Mouse (Mus musculus): Measurements from ENCODE around the gene Rnf225. TPM values are rescaled to one million over a fixed set of nuclear protein-coding genes. Genes with fewer than 3 reads are reported as not detected.
A peak's percentile ranks its signal among the peaks of the same experiment; 100 is the strongest.
"Not testable (repeated sequence)": the region's sequence is repeated elsewhere in the genome, so short reads cannot be mapped to it uniquely, and the experiment has no call there.

The Rnf225 gene
- total RNA-seq (2021): under 1 TPM; 0.59 to 0.60 TPM
- long read RNA-seq, experiment 1: 0 reads
- long read RNA-seq, experiment 2: 0 reads

- DNase-seq (ENCODE audit: low spot score in 2 of 2): no peak
Observed at GRCm38 (mm10) chr7:12927191-12927680, at the start of gene Rnf225. Gene Rnf225 (plus strand): TSS chr7:12927416.

DNA sequence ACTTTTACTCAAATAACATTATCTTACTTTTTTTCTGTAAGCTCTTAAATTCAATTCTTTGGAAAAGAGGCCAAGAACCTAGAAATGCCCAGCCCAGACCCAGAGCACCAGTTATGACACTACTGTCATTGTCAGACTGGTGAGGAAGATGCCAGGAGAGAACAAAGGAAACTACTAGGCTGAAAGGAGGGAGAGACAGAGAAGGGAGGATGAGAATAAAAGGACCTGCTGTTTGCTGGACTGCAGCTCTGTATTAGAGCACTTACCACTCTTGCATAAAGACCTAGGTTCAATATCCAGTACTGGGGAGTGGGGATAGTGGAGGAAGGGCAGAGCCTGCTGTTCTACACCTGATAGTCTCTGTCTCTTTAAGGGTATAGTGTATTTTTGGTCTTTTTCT, 47.2 kb upstream of the Rnf225 start:
- no peak for DNase-seq (ENCODE audit: low spot score in 2 of 2)

DNA sequence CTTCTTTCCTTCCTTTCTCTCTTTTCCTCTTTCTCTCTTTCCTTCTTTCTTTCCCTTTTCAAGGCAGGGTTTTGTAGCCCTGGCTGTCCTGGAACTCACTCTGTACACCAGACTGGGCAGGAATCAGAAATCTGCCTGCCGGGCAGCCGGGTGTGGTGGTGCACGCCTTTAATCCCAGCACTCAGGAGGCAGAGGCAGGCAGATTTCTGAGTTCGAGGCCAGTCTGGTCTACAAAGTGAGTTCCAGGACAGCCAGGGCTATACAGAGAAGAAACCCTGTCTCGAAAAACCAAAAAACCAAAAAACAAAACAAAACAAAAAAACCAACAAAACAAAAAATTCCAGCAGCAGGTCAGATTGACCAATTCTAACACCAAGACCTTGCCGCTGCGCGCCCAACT, 46.7 kb upstream of the Rnf225 start:
- not testable (repeated sequence) for DNase-seq (ENCODE audit: low spot score in 2 of 2)

GRCm38 (mm10) chr7:12880911-12881660, 46.1 kb upstream of the Rnf225 start, which contains the start of gene Zfp128:
Gene Zfp128 (plus strand): TSS chr7:12881177.
- peak; percentile 96 to 97 for DNase-seq (ENCODE audit: low spot score in 2 of 2)

DNA sequence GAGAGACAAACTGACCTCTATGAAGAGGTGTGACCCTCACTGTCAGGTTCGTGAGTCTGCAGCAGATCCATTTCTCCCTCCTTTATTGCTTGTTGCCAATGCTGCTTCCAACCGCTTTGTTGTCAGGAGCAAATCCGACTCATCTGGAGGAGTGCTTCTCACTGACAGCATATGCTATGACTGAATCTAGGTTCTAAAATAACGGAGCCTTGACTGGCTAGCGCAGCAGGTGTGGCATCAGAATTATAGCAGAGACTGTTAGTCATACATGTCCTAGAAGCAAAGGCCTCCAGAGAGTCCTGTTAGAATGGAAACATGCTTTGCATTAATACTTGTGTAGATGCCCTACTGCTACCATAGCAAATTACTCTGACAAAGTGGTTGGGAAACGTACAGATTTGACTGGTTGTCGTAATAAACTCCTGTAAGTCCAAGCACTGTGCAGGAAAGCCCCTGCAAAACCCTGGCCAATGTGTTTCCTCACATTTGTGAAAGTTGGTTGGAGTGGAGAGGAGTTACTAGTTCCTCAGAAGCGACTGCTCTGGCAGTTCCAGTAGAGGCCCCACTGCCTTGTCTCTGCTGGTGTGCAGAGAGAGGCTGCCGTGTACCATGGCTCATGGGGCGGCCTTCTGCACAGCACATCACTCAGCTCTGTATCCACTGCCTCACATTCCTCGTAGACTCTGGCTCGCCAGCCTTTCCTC, 40.5 kb upstream of the Rnf225 start:
- no peak for DNase-seq (ENCODE audit: low spot score in 2 of 2)

DNA sequence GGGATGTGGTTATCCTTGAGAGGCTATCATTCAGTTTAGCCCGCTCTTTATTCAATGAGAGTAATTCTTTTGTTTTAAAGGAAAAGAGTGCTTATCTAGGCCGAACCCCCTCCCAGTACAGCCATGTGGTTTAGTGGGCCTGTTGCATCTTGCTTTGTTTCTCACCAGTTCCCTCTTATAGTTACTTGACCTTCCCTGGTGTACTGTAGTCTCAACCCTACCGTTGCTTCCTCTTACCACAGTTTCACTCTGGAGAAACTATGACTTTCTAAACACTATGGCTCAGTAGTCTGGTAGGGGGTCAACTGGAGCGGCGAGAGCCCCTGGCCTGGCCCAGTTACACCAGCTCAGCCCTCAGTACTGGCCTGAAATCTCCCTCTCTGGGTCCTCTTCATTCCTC, 39.6 kb upstream of the Rnf225 start:
- DNase-seq (ENCODE audit: low spot score in 2 of 2): no peak

- no peak for DNase-seq (ENCODE audit: low spot score in 2 of 2)
Observed at GRCm38 (mm10) chr7:12890928-12891327, 36.3 kb upstream of the Rnf225 start.

DNA sequence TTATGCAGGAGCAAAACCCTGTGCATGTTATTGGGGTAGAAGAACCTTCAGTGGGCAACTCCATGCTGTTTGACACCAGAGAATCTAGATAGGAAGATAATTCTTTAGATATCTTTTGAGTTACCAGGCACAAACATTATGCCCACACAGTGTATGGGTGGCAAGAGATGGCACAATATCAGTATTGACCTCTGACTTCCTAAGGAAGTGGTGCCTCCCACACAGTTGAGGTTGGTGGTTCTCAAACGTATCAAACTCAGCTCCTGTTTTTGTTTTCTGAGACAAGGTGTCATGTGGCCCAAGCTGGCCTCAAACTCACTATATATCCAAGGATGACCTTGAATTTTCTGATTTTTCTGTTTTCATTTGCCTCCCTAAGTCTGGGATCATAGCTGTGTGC, 35.9 kb upstream of the Rnf225 start:
- no peak for DNase-seq (ENCODE audit: low spot score in 2 of 2)

DNA sequence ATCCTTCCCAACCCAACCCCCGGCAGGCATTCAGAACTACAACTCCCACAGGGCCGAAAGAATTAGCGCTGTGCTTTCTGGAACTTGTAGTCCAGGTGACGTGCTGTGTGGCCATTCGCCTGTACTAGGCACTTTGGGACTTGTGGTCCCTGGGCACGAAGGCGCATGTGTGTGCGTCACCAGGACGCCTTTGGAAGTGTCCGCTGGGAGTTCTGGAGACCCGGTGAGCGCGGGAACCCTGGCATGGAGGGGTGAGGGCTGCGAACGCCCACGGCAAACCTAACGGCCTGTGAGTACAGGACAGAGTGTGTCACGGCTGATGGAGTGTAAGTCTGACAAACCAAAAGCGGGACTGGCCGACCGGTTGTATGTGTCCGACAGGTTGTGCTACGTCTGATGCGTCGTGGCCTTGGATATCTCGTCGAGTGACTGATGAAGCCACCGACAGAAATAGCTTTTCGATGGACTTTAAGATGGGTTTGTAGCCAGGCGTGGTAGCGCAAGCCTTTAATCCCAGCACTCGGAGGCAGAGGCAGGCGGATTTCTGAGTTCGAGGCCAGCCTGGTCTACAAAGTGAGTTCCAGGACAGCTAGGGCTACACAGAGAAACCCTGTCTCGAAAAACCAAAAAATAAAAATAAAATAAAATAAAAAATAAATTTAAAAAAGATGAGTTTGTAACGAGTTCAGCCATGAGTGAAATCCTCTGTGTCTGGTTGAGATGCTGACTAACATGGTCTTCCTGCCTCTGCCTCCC, 29.4 kb upstream of the Rnf225 start, which contains the start of gene Zscan22:
TSS of gene Zscan22 (plus strand) at position 161 of the 756 bp plus-strand sequence.
- DNase-seq (ENCODE audit: low spot score in 2 of 2): peak; percentile 94 to 96

- DNase-seq (ENCODE audit: low spot score in 2 of 2): no peak
Observed at GRCm38 (mm10) chr7:12901517-12901916, 25.7 kb upstream of the Rnf225 start.

DNA sequence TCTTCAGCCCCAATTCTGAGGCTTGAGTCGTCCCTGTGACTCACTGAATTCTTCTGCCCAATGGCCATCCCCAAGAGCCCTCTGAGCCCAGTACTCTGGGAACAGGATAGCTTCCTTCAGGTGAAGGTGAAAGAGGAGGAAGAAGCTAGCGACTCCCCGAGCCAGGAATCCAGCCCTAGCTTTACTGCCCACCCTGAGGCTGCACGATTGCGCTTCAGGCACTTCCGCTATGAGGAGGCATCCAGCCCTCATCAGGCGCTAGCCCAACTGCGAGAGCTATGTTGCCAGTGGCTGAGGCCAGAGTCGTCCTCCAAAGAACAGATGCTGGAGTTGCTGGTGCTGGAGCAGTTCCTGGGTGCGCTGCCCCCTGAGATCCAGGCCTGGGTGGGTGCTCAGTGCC, 23.6 kb upstream of the Rnf225 start:
- no peak for DNase-seq (ENCODE audit: low spot score in 2 of 2)

DNA sequence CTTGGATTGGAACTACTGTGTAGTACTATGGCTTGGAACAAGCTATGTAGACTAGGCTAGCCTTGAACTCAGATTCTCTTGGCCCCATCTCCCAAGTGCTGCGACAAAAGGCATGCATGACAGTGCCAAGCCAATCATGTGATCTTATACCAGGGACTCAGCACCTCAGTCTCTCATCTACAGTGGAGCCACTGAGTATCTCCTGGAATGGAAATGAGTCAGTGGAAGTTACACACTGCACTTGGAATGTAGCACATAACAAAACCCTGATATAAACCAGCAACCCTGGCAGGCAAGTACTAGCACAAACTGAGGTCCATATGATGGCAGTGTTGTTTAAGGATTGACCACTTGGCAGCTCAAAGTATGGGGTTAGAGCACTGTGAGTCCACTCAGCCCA, 22.1 kb upstream of the Rnf225 start:
- no peak for DNase-seq (ENCODE audit: low spot score in 2 of 2)

DNA sequence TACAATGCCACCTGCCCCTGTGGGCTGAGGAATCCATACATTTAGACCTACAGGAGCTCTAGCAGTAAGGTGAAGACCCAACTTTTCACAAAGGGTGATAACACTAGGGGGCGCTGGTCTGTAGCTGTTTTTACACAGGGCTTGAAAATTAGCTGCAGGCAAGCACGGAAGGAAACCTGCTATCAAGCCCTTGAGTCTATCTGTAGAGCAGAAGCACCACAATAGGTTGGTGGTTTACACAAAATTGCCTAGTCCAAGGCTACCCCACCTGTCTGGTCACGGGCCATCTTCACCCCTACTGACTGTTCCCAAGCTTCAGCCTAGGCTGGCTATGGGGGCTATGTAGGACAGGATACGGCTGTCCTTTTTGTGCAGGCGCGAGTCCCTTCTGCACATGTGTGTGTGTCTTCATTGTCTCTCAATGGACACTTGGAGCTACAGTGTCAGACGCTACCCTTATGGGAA, 17.7 kb upstream of the Rnf225 start:
- DNase-seq (ENCODE audit: low spot score in 2 of 2): peak; percentile 72 to 87

DNA sequence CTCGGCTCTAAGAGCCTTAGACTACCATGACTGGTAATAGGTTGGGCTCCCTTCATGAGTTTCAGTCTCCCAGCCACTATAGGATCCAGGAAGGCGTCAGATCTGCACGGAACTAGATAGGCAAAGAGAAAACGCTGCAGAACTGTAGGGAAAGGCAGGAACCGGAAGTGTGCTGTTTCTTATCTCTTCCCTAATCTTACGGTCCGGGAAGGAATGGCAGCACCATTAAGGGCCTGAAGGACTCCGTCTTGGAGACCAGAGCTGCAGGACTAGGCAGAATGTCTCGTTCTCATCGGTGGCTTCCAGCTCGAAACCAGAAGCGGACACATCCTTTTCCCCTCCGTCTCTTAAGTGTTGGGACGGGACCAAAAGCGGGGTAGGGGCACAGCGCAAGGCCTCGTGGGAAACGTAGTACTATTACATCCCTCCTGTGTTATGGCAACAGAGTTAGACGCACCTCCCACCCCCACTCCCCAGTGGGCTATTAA, 17.0 kb upstream of the Rnf225 start:
- peak; percentile 58 to 65 for DNase-seq (ENCODE audit: low spot score in 2 of 2)

GRCm38 (mm10) chr7:12913556-12913955, 13.7 kb upstream of the Rnf225 start:
- no peak for DNase-seq (ENCODE audit: low spot score in 2 of 2)

GRCm38 (mm10) chr7:12920495-12920894, 6.7 kb upstream of the Rnf225 start:
- DNase-seq (ENCODE audit: low spot score in 2 of 2): not testable (repeated sequence)

GRCm38 (mm10) chr7:12921318-12921704, 5.9 kb upstream of the Rnf225 start:
- no peak for DNase-seq (ENCODE audit: low spot score in 2 of 2)

- DNase-seq (ENCODE audit: low spot score in 2 of 2): peak; percentile 98 to 99
Observed at GRCm38 (mm10) chr7:12921705-12922465, 5.3 kb upstream of the Rnf225 start, which contains the start of gene Rps5. Gene Rps5 (plus strand): TSS chr7:12922290.

DNA sequence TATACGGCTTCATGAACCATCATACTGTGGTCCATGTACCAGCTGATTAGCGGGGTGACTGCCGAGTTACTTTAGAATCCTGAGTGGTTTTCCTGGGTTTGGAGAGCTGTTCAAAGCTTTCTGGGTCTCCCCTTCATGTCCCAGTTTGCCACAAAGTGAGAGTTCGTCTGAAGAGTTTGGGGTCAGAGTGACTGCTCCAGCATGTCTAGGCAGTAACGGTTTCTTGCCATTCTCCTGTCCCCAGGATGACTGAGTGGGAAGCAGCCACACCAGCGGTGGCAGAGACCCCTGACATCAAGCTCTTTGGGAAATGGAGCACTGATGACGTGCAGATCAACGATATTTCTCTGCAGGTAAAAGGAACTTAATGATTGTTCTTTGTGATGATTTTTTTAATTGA, 4.5 kb upstream of the Rnf225 start:
- DNase-seq (ENCODE audit: low spot score in 2 of 2): no peak

DNA sequence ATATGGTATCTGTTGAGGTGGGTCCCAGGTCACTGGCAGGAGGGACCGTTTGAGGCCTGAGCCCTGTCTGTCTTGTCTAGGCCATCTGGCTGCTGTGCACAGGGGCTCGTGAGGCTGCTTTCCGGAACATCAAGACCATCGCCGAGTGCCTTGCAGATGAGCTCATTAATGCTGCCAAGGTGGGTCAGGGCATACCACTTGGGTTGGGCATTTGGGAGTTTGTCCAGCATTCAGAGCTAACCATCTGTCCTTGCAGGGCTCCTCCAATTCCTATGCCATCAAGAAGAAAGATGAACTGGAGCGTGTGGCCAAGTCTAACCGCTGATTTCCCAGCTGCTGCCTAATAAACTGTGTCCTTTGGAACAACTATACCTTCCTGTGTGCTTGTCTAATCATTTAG, 900 bp upstream of the Rnf225 start:
- no peak for DNase-seq (ENCODE audit: low spot score in 2 of 2)

All from left cerebral cortex, adult 18-20 months (tissue).